Mouse (Mus musculus) olfactory bulb, adult 2 months (tissue): ENCODE measurements around the gene Mettl7a3.

Experiments used
- CTCF ChIP-seq: fragments of 200-500 bp; IDR thresholded peaks from 2 replicates; pipeline ENCODE4 v1.5.1; 2012; ENCODE audit warnings: low read depth, mild to moderate bottlenecking, low read length, moderate library complexity; ENCODE audit not compliant: insufficient read depth
- POLR2A ChIP-seq: fragments of 200-500 bp; IDR thresholded peaks from 2 replicates; pipeline ENCODE4 v1.6.1; 2012; ENCODE audit warnings: mild to moderate bottlenecking, low read depth, low read length, moderate library complexity; ENCODE audit not compliant: insufficient read depth

DNA sequence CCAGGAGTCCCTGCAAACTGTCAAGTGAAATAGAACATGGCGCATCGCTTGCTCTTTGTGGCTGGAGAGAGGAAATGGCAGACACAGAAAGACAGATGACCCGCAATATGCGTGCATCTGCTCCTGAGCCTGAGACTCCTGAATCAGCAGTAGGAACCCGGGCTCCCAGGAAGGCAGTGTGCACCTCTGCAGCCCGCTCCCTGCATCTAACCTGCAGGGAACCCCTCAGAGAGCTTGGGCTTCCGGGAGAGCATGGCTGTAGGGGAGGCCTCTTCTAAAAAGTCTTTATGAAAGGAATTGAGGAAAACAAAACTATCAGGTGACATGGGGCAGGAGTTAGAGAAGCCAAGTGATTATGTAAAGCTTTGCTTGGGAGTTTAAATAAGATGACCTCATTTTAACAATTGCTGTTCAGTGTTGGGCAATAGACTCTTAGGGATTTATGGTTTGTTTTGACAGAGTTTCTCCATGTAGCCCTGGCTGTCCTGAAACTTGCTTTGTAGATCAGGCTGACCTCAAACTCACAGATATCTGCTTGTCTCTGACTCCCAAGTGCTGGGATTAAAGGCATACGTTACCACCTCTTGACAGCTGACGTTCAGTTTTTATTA is 14.3 kb upstream of the Mettl7a3 start:
- no peak for TF ChIP-seq CTCF
- no peak for TF ChIP-seq POLR2A
